Mouse (Mus musculus) left cerebral cortex, adult 2 months (tissue): ENCODE measurements around the gene Tbc1d32. TPM values are rescaled to one million over a fixed set of nuclear protein-coding genes. Genes with fewer than 3 reads are reported as not detected.

ENCODE experiments used
- DNase-seq, 2 experiments: peaks; one replicate each; pipeline ENCODE4 v3.0.0; 2021 to 2022; ENCODE audit warnings: low spot score in 2 of 2, mixed read lengths in 1 of 2; ENCODE audit errors: extremely low spot score in 1 of 2
- H3K27ac ChIP-seq: fragments of 200-600 bp; 2 replicates; pipeline ENCODE4 v1.8.1; 2022
- H3K4me3 ChIP-seq: fragments of 200-600 bp; 2 replicates; pipeline ENCODE4 v1.8.1; 2022
- CTCF ChIP-seq: fragments of 200-600 bp; IDR thresholded peaks from 2 replicates; pipeline ENCODE4 v1.8.1; 2022; ENCODE audit warnings: antibody characterized with exemption, mild to moderate bottlenecking, moderate library complexity
- intact Hi-C: fragments of 180-260 bp; cut with DNase I; formaldehyde crosslinking; loops from one replicate; pipeline ENCODE4 v1.15.1; 2025
- total RNA-seq, 2 experiments: library from RNA; stranded (reverse); gene quantifications; 2 replicates each; pipeline ENCODE4 v1.2.3; 2021

The Tbc1d32 gene
- total RNA-seq, 2 experiments from 2014 or later = 8.8 to 8.9 TPM

DNA sequence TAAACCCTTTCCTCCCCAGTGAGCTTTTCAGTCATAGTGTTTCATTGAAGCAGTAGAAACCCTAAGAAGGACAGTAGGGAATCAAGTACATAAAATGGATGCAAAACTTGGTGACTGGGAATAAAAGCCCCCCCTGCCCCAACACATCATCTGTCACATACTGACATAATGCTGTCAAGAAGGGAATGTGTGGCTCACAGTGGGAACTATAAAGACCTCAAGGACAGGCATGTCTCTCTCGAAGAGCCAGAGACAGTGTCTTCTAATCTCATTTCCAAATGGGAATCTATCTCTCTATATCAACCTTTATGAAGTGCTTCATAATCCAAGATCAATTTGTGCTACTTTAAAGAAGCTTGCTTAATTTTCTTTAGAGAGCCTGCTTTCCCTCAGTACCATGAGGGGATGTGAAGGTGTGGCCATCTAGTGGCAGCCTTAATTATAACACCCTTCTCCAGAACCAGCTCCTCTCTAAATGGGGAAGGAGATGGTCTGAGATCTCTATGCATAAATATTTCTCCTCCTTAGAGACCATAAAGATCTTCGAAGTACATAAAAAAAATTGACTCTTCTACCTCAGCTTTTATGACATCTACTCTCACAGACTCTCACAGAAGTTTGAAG is 248.5 kb downstream of the Tbc1d32 start:
- TF ChIP-seq CTCF = peak; percentile 89
- DNase-seq = peak; percentile 50 to 61
- intact Hi-C loops = loop anchor here (1.0 to 10.0 kb wide), 2 partner anchors 1421 to 1905 kb away; partner anchors contain the start of gene Man1a
- Histone ChIP-seq H3K27ac (no peak overlapping the region), H3K4me3 (no peak overlapping the region)

DNA sequence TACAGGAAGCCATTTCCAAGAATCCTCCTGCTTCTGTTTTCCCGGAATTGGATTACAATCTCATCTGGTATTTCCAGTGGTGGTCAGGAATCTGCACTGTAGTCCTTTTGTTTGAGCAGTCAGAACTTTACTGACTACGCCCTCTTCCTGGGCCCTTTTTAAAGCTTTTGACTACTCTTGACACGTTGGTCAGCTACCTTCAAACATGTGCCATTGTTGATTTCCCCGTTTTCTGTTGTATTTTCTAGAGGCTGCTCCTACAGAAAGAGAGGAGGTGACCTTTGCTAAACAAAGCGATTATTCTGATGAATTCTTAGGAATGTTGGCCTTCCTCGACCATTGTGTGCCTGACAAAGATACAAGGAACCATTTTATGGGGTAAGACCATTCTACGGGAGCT is 250.5 kb downstream of the Tbc1d32 start:
- no peak for DNase-seq
- intact Hi-C loops = no loop called here
- Histone ChIP-seq H3K27ac (no peak overlapping the region), H3K4me3 (no peak overlapping the region)
- TF ChIP-seq CTCF = no peak

Other genes starting within 250 kb of the Tbc1d32 start
- gene Msl3l2, start 121.8 kb downstream of the Tbc1d32 start, total RNA-seq = 10 to 100 TPM; 12.5 to 14.0 TPM
- gene Gja1, start 148.6 kb upstream of the Tbc1d32 start, total RNA-seq = 100 to 1,000 TPM; 179 to 193 TPM